Mouse (Mus musculus): ENCODE results near the gene Cct3. TPM values are rescaled to one million over a fixed set of nuclear protein-coding genes. Genes with fewer than 3 reads are reported as not detected.
A peak's percentile ranks its signal among the peaks of the same experiment; 100 is the strongest.
"Not testable (repeated sequence)": the region's sequence is repeated elsewhere in the genome, so short reads cannot be mapped to it uniquely, and the experiment has no call there.

The Cct3 gene
- total RNA-seq (2021) = 100 to 1,000 TPM; 272 to 299 TPM
- long read RNA-seq, experiment 1, transcript Cct3-201 (14 exons, 1,977 nt) = major isoform, 200 of 226 reads
- long read RNA-seq, experiment 1, partial matches to known transcripts = 15 of 226 reads
- long read RNA-seq, experiment 1, other reads (novel, unspliced or antisense) = 7 of 226 reads
- long read RNA-seq, experiment 2, transcript Cct3-201 (14 exons, 1,977 nt) = major isoform, 369 of 402 reads
- long read RNA-seq, experiment 2, partial matches to known transcripts = 16 of 402 reads
- long read RNA-seq, experiment 2, other reads (novel, unspliced or antisense) = 16 of 402 reads

- peak; percentile 77 to 91 for DNase-seq (ENCODE audit: low spot score in 2 of 2)
Observed at GRCm38 (mm10) chr3:88296561-88297318, at the start of gene Cct3, which contains the start of gene Tsacc. Gene Cct3 (plus strand): TSS chr3:88297116. Gene Tsacc (minus strand): TSS chr3:88296999.

- DNase-seq (ENCODE audit: low spot score in 2 of 2) = no peak
Observed at GRCm38 (mm10) chr3:88247666-88248065, 49.2 kb upstream of the Cct3 start.

GRCm38 (mm10) chr3:88248406-88248805, 48.5 kb upstream of the Cct3 start:
- DNase-seq (ENCODE audit: low spot score in 2 of 2) = no peak

GRCm38 (mm10) chr3:88252739-88253138, 44.2 kb upstream of the Cct3 start:
- no peak for DNase-seq (ENCODE audit: low spot score in 2 of 2)

- no peak for DNase-seq (ENCODE audit: low spot score in 2 of 2)
Observed at GRCm38 (mm10) chr3:88254268-88254926, 42.5 kb upstream of the Cct3 start, which contains the start of gene Rhbg. Gene Rhbg (minus strand): TSS chr3:88254709.

- DNase-seq (ENCODE audit: low spot score in 2 of 2) = no peak
Observed at GRCm38 (mm10) chr3:88255950-88256349, 41.0 kb upstream of the Cct3 start.

- no peak for DNase-seq (ENCODE audit: low spot score in 2 of 2)
Observed at GRCm38 (mm10) chr3:88256382-88256781, 40.5 kb upstream of the Cct3 start.

- DNase-seq (ENCODE audit: low spot score in 2 of 2) = no peak
Observed at GRCm38 (mm10) chr3:88262346-88262745, 34.6 kb upstream of the Cct3 start.

- DNase-seq (ENCODE audit: low spot score in 2 of 2) = not testable (repeated sequence)
Observed at GRCm38 (mm10) chr3:88268014-88268413, 28.9 kb upstream of the Cct3 start.

GRCm38 (mm10) chr3:88268991-88269390, 27.9 kb upstream of the Cct3 start:
- DNase-seq (ENCODE audit: low spot score in 2 of 2) = no peak

- not testable (repeated sequence) for DNase-seq (ENCODE audit: low spot score in 2 of 2)
Observed at GRCm38 (mm10) chr3:88271298-88271697, 25.6 kb upstream of the Cct3 start.

- DNase-seq (ENCODE audit: low spot score in 2 of 2) = no peak
Observed at GRCm38 (mm10) chr3:88271859-88272258, 25.1 kb upstream of the Cct3 start.

GRCm38 (mm10) chr3:88274002-88274401, 22.9 kb upstream of the Cct3 start:
- no peak for DNase-seq (ENCODE audit: low spot score in 2 of 2)

GRCm38 (mm10) chr3:88276121-88276520, 20.8 kb upstream of the Cct3 start:
- DNase-seq (ENCODE audit: low spot score in 2 of 2) = no peak

- no peak for DNase-seq (ENCODE audit: low spot score in 2 of 2)
Observed at GRCm38 (mm10) chr3:88276529-88277143, 20.3 kb upstream of the Cct3 start.

GRCm38 (mm10) chr3:88280035-88280434, 16.9 kb upstream of the Cct3 start:
- no peak for DNase-seq (ENCODE audit: low spot score in 2 of 2)

- not testable (repeated sequence) for DNase-seq (ENCODE audit: low spot score in 2 of 2)
Observed at GRCm38 (mm10) chr3:88281141-88281916, 15.6 kb upstream of the Cct3 start.

- not testable (repeated sequence) for DNase-seq (ENCODE audit: low spot score in 2 of 2)
Observed at GRCm38 (mm10) chr3:88284815-88285564, 11.9 kb upstream of the Cct3 start.

GRCm38 (mm10) chr3:88285565-88285895, 11.4 kb upstream of the Cct3 start:
- not testable (repeated sequence) for DNase-seq (ENCODE audit: low spot score in 2 of 2)

GRCm38 (mm10) chr3:88287110-88287509, 9.8 kb upstream of the Cct3 start, which contains the start of gene Gm38392:
Gene Gm38392 (minus strand): TSS chr3:88287210.
- DNase-seq (ENCODE audit: low spot score in 2 of 2) = no peak
